Mouse (Mus musculus) brain, adult 10 weeks (tissue): ENCODE results near the gene Spop. TPM values are rescaled to one million over a fixed set of nuclear protein-coding genes. Genes with fewer than 3 reads are reported as not detected.

Experiments
- polyA plus RNA-seq: library from polyadenylated mRNA; stranded (reverse); fragments of 350-450 nt; fragmentation: Illumina TruSeq; extraction: RNeasy Lipid Tissue Mini Kit (QIAGEN cat#74804); gene quantifications from one replicate; pipeline ENCODE4 v1.2.3, GENCODE M21; 2015; ENCODE audit warnings: low read depth, low replicate concordance

Gene Spop
- polyA plus RNA-seq: 164 TPM

GRCm38 (mm10) chr11:95413641-95414535, at the start of gene Spop:
Gene Spop, plus strand, starts transcription at chr11:95414080.

GRCm38 (mm10) chr11:95384319-95384972, 29.4 kb upstream of the Spop start, which contains the start of gene Slc35b1:
Gene Slc35b1, plus strand, starts transcription at chr11:95384692.

GRCm38 (mm10) chr11:95514298-95514861, 100.5 kb downstream of the Spop start, which contains the start of gene Nxph3:
Gene Nxph3, minus strand, starts transcription at chr11:95514570.

Other genes starting within 250 kb of the Spop start
- gene Tac4, start 152.6 kb upstream of the Spop start, polyA plus RNA-seq: not detected
- gene Kat7, start 103.8 kb upstream of the Spop start, polyA plus RNA-seq: 57.9 TPM
- gene Fam117a, start 77.1 kb upstream of the Spop start, polyA plus RNA-seq: 6.5 TPM
- 61.8 TPM for gene Slc35b1, start 29.4 kb upstream of the Spop start, polyA plus RNA-seq
- gene Nxph3, start 100.5 kb downstream of the Spop start, polyA plus RNA-seq: 25.6 TPM
- 1.6 TPM for gene Ngfr, start 173.7 kb downstream of the Spop start, polyA plus RNA-seq